Mouse (Mus musculus) bone marrow macrophage, adult 2 months (primary cell): ENCODE data around the gene Zc3h10. TPM values are rescaled to one million over a fixed set of nuclear protein-coding genes. Genes with fewer than 3 reads are reported as not detected.
"Not testable (repeated sequence)": the region's sequence is repeated elsewhere in the genome, so short reads cannot be mapped to it uniquely, and the experiment has no call there.

Experiments
- H3K27ac ChIP-seq: 2 replicates; pipeline ENCODE4 v1.5.1; 2012; ENCODE audit warnings: low read depth, low read length; ENCODE audit not compliant: insufficient read depth
- H3K4me1 ChIP-seq: 2 replicates; pipeline ENCODE4 v1.6.1; 2012; ENCODE audit warnings: low read length; ENCODE audit not compliant: control insufficient read depth, insufficient read depth
- H3K4me3 ChIP-seq: 2 replicates; pipeline ENCODE4 v1.5.1; 2012; ENCODE audit warnings: mild to moderate bottlenecking, low read length, moderate library complexity; ENCODE audit not compliant: insufficient read depth
- CTCF ChIP-seq: IDR thresholded peaks from 2 replicates; pipeline ENCODE4 v1.5.1; 2012; ENCODE audit warnings: low read depth, mild to moderate bottlenecking, low read length, moderate library complexity
- POLR2A ChIP-seq: IDR thresholded peaks from 2 replicates; pipeline ENCODE4 v1.6.1; 2012; ENCODE audit warnings: mild to moderate bottlenecking, low read depth, low read length, borderline replicate concordance
- polyA plus RNA-seq: library from polyadenylated mRNA; stranded (reverse); fragments of >200 nt; gene quantifications from 2 replicates; pipeline ENCODE4 v1.2.4, GENCODE M21; 2012; ENCODE audit not compliant: missing spikeins, insufficient read depth, insufficient read length

Zc3h10 gene
- polyA plus RNA-seq, 1 experiment = 15.4 TPM

DNA sequence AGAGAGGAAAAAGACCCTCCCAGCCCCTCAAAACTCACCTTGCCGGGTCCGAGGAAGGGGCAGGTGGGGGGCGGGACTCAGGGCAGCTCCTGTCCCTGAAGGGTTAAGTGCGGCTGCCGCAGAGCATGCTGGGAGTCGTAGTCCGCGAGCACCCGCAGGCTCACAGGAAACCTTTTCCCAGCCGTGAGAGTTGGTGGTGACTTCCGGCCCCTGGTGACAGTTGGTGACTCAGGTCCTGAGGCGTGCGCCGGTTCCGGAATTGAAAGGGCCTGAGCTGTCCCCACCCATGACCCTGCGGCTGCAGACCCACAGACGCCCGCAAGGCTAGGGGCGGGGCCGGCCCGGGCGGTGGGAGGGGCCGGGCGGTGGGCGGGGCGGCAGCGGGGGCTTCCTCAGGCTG is 49.0 kb downstream of the Zc3h10 start, which contains the start of gene Myl6b:
Myl6b (minus strand) TSS at position 96 of the 400 bp plus-strand sequence.
- peak within 1 kb of the TSS; percentile 61 for H3K4me3 ChIP-seq
- H3K27ac ChIP-seq = peak within 1 kb of the TSS; percentile 79
- H3K4me1 ChIP-seq = peaks cover 21% of the 10 kb centered on the region
- TF ChIP-seq POLR2A = no peak
- no peak for TF ChIP-seq CTCF

DNA sequence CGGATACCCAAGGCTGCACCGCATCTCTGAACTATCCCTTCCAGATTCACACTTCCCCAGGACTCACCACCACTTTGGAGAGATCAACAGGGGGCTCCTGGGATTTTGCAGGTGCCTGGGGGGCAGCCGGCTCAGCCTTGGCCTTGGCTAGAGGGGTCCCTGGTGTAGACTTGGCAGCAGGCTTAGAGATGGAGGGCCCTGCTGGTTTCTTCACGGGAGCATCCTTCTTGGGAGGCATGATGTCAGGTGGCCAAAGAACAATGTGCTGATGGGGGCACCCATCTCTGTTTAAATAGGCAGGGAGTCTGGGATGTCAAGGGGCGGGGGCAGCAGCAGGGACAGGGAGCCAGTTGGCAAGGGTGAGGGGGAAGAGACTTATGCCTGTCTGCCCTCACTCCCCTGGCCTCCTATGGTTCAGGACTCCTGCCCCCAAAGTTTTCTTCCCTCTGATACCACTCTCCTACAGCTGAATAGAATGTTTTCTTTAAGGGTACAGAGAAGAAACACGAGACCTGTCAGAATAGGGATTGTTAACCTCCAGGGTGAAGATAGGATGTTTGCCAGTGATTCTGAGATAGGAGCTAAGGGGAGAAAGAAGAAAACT is 50.3 kb downstream of the Zc3h10 start:
- no peak overlapping the region for H3K27ac ChIP-seq
- TF ChIP-seq CTCF (no peak), POLR2A (no peak)
- H3K4me1 ChIP-seq = peaks cover 22% of the 10 kb centered on the region
- no peak overlapping the region for H3K4me3 ChIP-seq

DNA sequence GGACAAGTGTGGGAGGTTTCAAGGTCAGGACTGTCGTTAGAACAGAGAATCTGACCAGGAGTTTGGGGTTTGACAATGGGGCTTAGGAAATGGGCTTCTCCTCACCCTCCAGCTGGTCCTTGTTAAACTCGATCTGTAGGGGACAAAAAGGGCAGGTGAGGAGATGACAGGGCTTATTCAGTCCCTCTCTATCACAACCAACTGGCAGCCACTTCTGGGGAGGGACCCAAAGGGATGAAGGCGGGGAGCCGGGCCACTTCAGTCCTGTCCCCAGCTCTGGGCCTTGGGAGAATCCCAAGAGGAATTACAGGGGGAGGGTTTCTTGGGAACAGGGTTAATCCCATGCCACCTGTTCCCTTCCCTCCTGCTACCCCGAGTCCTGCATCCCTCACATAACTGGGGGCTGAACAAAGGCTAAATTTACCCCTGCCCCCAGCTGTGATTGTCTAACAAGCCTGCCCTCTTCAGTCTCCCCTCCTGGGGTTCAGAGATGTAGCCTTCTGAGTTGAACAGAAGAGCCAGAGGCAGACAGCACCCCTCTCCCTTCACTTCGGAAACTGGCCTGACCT is 51.0 kb downstream of the Zc3h10 start:
- no peak overlapping the region for H3K27ac ChIP-seq
- no peak overlapping the region for H3K4me3 ChIP-seq
- no peak for TF ChIP-seq POLR2A
- TF ChIP-seq CTCF = no peak
- peaks cover 27% of the 10 kb centered on the region for H3K4me1 ChIP-seq

- Histone ChIP-seq H3K4me3 (no peak overlapping the region), H3K4me1 (peaks cover 32% of the 10 kb centered on the region)
These were observed 51.7 kb downstream of the Zc3h10 start for GRCm38 (mm10) chr10:128495903-128496302.

DNA sequence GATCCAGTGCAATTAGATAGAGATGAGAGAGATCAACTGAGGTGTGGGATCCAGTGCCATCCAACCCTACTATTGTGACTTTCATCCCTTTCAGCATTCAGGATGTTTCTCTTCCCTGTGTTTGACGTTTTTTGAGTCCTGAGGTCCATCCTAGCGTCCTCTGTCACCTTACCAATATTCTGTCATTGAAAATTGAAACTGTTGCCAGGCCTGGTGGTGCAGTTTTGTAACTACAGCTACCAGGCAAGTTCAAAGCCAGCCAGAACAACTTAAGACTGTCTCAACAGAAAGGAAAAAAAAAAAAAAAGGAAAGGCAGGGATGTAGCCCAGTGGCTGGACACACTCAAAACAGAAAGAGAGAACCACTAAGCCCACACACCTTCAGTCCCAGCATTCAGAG is 52.3 kb downstream of the Zc3h10 start:
- Histone ChIP-seq H3K4me3 (peak overlapping the region; percentile 71), H3K4me1 (peaks cover 32% of the 10 kb centered on the region), H3K27ac (no peak overlapping the region)
- no peak for TF ChIP-seq POLR2A
- no peak for TF ChIP-seq CTCF

More at GRCm38 (mm10) chr10:128495903-128496302, 51.7 kb downstream of the Zc3h10 start:
- no peak for TF ChIP-seq POLR2A
- no peak for TF ChIP-seq CTCF
- no peak overlapping the region for H3K27ac ChIP-seq

DNA sequence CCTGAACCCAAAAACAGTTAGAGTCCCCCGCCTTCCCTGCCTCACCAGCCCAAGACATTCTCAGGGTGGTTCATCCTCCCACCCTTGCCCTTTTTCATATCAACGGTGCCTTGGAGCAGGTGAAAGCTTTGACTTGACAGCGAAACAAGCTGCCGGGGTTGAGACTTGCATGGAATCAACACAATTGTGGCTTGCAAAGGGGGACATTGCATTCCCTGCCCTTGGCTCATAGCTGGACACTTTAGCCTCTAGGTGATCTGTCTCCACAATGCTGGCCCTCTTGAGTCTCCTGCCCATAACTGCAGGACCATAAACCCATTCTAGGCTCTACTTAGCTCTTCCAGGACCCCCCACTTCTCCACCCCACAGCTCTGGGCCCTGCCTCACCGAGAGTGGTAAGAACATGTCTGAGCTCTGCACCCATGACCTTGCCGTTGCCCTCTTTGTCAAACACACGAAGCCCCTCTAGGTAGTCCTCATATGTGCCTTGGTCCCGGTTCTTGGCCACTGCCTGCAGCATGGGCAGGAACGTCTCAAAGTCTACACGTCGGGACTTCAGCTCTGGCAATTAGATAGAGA is 52.8 kb downstream of the Zc3h10 start:
- TF ChIP-seq POLR2A = no peak
- TF ChIP-seq CTCF = no peak
- Histone ChIP-seq H3K4me1 (peaks cover 36% of the 10 kb centered on the region), H3K4me3 (peak overlapping the region; percentile 71), H3K27ac (peak overlapping the region; percentile 65)

- H3K4me1 ChIP-seq = peaks cover 36% of the 10 kb centered on the region
- TF ChIP-seq POLR2A (peak; percentile 49; the same call in 1 of the 2 replicates), CTCF (peak; percentile 98)
- peak within 1 kb of the TSS; percentile 72 for H3K4me3 ChIP-seq
- peak within 1 kb of the TSS; percentile 96 for H3K27ac ChIP-seq
These were observed 53.6 kb downstream of the Zc3h10 start, which contains the start of gene Myl6 for GRCm38 (mm10) chr10:128493695-128494666. Myl6 (minus strand) TSS chr10:128494145.

GRCm38 (mm10) chr10:128493319-128493694 is 54.3 kb downstream of the Zc3h10 start:
- Histone ChIP-seq H3K27ac (peak overlapping the region; percentile 82), H3K4me1 (peaks cover 38% of the 10 kb centered on the region), H3K4me3 (peak overlapping the region; percentile 72)
- TF ChIP-seq POLR2A = no peak
- no peak for TF ChIP-seq CTCF

DNA sequence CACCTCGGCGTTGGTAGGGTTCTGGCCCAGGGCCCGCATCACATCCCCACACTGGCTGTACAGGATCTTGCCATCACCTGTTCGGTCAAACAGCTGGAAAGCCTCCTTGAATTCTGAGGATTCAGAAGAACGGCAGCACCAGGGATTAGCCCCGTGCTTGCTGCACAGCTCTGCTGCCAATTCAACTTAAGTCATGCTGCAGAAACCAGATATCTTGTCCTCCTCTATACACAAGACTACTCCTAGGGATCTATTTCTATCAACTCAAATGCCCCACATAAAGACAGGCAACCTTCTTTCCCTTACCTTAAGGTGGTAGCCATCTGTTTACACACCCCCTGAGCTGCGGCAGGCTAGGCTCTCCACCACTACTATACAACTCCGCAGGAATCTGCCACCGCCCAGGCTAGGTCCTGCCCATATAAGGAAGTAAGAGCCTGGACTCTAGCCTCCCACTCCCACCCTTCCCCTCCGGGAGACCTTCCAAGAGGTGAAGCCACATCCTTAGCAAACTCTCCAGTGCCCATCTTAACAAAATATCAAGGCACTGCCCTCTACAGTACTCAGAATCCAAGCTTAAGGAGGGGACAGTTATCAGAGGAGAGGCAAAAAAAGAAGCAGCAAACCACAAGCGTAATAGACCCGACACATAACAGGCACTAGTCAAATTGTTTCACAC is 54.8 kb downstream of the Zc3h10 start:
- Histone ChIP-seq H3K4me1 (peaks cover 35% of the 10 kb centered on the region), H3K4me3 (peak overlapping the region; percentile 72), H3K27ac (peak overlapping the region; percentile 82)
- no peak for TF ChIP-seq POLR2A
- TF ChIP-seq CTCF = no peak

- not testable (repeated sequence) for H3K27ac ChIP-seq
- H3K4me1 ChIP-seq = peaks cover 35% of the 10 kb centered on the region
- peak overlapping the region; percentile 72 for H3K4me3 ChIP-seq
These were observed 55.5 kb downstream of the Zc3h10 start for GRCm38 (mm10) chr10:128492051-128492450.
